Mouse (Mus musculus) hindbrain, embryonic 10.5 days (tissue): ENCODE measurements around the gene Xylt1. TPM values are rescaled to one million over a fixed set of nuclear protein-coding genes. Genes with fewer than 3 reads are reported as not detected.

ENCODE experiments used
- DNase-seq: peaks from one replicate; pipeline ENCODE4 v3.0.0-alpha.2; 2017; ENCODE audit warnings: low spot score
- H3K27ac ChIP-seq: fragments of 300-500 bp; sonication (generic); 2 replicates; pipeline ENCODE4 v1.5.1; 2016; ENCODE audit warnings: mild to moderate bottlenecking, moderate library complexity
- H3K27me3 ChIP-seq: fragments of 300-500 bp; sonication (generic); 2 replicates; pipeline ENCODE4 v1.6.1; 2016; ENCODE audit warnings: mild to moderate bottlenecking; ENCODE audit not compliant: poor library complexity, insufficient read depth, severe bottlenecking
- H3K36me3 ChIP-seq: fragments of 300-500 bp; sonication (generic); 2 replicates; pipeline ENCODE4 v1.6.1; 2016; ENCODE audit warnings: mild to moderate bottlenecking, moderate library complexity
- H3K4me1 ChIP-seq: fragments of 300-500 bp; sonication (generic); replicated peaks from 2 replicates; pipeline ENCODE4 v1.6.1; 2016; ENCODE audit warnings: mild to moderate bottlenecking
- H3K4me3 ChIP-seq: fragments of 300-500 bp; sonication (generic); 2 replicates; pipeline ENCODE4 v1.5.1; 2016; ENCODE audit warnings: mild to moderate bottlenecking, moderate library complexity
- H3K9me3 ChIP-seq: fragments of 300-500 bp; sonication (generic); 2 replicates; pipeline ENCODE4 v1.6.1; 2016; ENCODE audit warnings: mild to moderate bottlenecking, moderate library complexity
- WGBS: fragments of 180-500 bp; shearing (Covaris S2); methylation state at CpG from one replicate; pipeline ENCODE4 v1.1.7; 2016; 5-methylcytosine and 5-hydroxymethylcytosine counted together
- polyA plus RNA-seq: library from polyadenylated mRNA; unstranded; fragments of >200 nt; fragmentation: Nextera tagmentation; extraction: Ambion mirVana; gene quantifications from 2 replicates; pipeline ENCODE4 v1.2.1, GENCODE M21; 2016

The Xylt1 gene
- polyA plus RNA-seq, 1 experiment from 2014 or later: 1.4 TPM

DNA sequence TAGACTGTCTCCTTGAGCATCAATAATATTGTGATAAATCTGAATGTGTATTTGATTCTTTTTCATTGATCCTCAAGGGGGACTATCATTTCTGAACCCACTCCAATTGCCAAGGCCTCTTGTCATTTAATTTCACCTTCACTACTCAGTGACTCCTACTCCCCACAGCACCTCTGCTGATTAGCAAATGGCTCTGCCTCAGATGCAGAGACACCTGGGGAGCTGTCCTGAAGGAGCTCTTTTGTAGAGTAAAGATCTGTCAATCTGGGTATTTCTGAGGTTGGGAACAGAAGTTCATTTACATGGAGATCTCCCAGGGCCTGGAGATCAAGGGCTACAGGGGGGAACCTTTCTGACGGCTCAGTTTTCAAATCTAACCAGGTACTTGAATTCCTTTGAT, 98.2 kb downstream of the Xylt1 start:
- Histone ChIP-seq H3K27me3 (peaks cover 15% of the 10 kb centered on the region; the same call in 1 of the 2 replicates), H3K9me3 (no peaks in the 10 kb centered on the region), H3K4me3 (no peak overlapping the region), H3K4me1 (peaks cover 24% of the 10 kb centered on the region), H3K36me3 (no peaks in the 10 kb centered on the region), H3K27ac (no peak overlapping the region)
- DNase-seq: no peak
- 22% methylated on average over 1 of the region's 1 CpGs for WGBS

DNA sequence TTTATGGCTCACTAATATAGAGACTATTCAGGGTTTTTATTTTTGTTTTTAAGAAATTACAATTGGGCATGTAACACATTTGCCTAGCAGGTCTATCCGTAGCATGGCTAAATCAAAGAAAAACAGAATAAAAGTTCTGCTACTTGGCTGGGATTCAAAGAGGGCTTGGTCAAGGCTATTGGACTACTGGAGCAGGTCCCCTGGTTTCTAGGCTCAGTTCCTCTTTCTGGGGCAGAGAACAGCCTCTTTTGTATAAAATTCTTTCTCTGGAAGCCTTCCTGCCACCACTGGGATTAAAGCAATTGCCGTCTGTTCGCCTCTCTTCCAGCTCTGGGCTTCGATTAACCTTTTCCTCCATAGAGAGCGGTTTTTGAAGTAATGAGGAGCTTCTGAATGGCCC, 100.1 kb downstream of the Xylt1 start:
- Histone ChIP-seq H3K36me3 (no peaks in the 10 kb centered on the region), H3K9me3 (no peaks in the 10 kb centered on the region), H3K27me3 (peaks cover 12% of the 10 kb centered on the region; the same call in 1 of the 2 replicates), H3K4me3 (no peak overlapping the region), H3K4me1 (peaks cover 13% of the 10 kb centered on the region), H3K27ac (no peak overlapping the region)
- 88% methylated on average over 5 of the region's 5 CpGs for WGBS
- DNase-seq: no peak

DNA sequence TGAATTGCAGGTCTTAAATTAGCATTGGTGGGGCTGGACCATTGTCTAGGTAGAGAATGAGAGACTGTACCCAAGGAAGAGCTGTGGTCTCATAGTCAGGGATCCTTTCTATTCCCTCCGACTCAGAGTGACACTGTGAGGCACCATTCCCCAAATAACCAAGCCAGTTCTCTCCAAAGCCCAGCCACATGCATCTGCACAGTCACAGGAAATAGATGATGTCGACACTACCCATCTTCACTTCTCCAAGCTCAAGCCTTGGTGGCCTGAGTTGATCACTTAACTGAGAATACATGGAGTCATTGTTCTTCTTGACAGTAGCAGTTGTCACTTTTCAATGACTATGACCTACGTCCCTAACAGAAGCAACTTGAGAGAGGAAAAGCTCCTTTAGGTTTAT, 100.6 kb downstream of the Xylt1 start:
- H3K27ac ChIP-seq: no peak overlapping the region
- H3K4me1 ChIP-seq: peaks cover 13% of the 10 kb centered on the region
- H3K9me3 ChIP-seq: no peaks in the 10 kb centered on the region
- no peaks in the 10 kb centered on the region for H3K36me3 ChIP-seq
- no peak overlapping the region for H3K4me3 ChIP-seq
- no peak for DNase-seq
- H3K27me3 ChIP-seq: 0 out of 2 replicates have a peak, but pooled peaks cover 6% of the 10 kb centered on the region
- WGBS: 91% methylated on average over 3 of the region's 3 CpGs

DNA sequence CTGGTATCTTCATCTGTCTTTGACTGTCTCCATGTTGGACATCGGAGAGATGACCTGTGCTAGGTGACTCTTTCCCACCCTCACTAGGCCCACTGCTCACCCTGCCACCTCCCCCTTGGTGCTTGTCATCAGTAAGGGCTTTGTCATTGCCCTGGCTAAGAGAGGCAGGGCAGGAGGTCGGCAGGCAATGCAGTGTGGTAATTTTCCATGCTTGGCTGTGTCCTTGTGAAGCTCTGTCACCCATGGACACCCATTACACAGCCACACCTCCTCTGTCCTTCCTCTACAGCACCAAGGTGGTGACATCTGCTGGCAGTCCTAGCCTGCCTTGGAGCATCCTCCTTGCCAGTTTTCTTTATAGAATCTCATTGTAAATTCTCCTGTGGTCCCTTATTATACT, 101.9 kb downstream of the Xylt1 start:
- Histone ChIP-seq H3K27ac (no peak overlapping the region), H3K36me3 (no peaks in the 10 kb centered on the region), H3K27me3 (no peaks in the 10 kb centered on the region), H3K9me3 (no peaks in the 10 kb centered on the region), H3K4me3 (no peak overlapping the region), H3K4me1 (peaks cover 13% of the 10 kb centered on the region)
- DNase-seq: no peak
- 71% methylated on average over 2 of the region's 2 CpGs for WGBS

DNA sequence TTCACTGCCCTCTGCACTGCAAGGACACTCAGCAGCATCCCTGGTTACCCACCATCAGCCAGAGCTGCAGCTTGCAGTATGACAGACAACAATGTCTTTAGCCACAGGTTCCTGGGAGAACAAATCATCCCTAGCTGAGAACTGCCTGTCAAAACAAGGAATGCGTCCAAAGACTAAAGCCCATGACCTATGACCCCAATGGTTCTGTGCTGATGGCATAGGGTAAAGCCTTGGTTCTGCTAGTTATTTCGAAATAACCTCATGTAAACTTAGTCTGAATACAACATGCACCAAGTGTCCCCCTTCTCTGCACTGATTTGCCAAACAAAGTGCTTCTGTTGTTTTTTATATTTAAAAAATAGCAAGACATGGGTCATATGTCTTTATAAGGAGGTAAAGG, 103.8 kb downstream of the Xylt1 start:
- Histone ChIP-seq H3K4me1 (peaks cover 10% of the 10 kb centered on the region), H3K27ac (no peak overlapping the region), H3K9me3 (no peaks in the 10 kb centered on the region), H3K27me3 (no peaks in the 10 kb centered on the region), H3K4me3 (no peak overlapping the region), H3K36me3 (no peaks in the 10 kb centered on the region)
- no peak for DNase-seq
- WGBS: 52% methylated on average over 2 of the region's 2 CpGs

DNA sequence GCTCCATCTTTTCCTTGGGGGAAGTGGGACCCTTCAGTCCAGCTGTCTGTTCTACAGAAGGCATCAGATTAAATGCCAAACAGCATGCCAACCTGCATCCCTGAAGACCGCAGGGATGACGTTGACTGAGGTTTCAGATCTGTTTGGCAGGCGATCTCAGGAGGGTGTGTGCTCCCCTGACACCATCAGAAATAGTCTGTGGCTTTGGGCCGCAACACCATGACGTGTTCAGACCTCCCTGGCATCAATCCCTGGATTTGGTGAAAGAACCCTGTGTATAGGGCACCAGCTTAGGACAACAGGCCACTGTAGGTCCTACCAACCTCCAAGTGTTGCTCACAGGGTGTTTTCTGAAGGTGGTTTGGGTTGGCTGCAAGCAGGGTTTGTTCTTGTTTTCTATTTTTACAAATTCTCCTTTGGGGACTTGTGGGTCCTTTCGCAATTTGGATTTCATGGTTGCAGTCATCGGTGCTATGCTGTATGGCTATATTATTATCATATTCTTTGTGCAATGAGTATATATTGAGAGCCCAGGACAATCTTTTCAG, 104.3 kb downstream of the Xylt1 start:
- WGBS: 88% methylated on average over 7 of the region's 7 CpGs
- no peaks in the 10 kb centered on the region for H3K9me3 ChIP-seq
- no peaks in the 10 kb centered on the region for H3K27me3 ChIP-seq
- no peak for DNase-seq
- no peak overlapping the region for H3K27ac ChIP-seq
- peaks cover 10% of the 10 kb centered on the region for H3K4me1 ChIP-seq
- H3K36me3 ChIP-seq: no peaks in the 10 kb centered on the region
- no peak overlapping the region for H3K4me3 ChIP-seq

DNA sequence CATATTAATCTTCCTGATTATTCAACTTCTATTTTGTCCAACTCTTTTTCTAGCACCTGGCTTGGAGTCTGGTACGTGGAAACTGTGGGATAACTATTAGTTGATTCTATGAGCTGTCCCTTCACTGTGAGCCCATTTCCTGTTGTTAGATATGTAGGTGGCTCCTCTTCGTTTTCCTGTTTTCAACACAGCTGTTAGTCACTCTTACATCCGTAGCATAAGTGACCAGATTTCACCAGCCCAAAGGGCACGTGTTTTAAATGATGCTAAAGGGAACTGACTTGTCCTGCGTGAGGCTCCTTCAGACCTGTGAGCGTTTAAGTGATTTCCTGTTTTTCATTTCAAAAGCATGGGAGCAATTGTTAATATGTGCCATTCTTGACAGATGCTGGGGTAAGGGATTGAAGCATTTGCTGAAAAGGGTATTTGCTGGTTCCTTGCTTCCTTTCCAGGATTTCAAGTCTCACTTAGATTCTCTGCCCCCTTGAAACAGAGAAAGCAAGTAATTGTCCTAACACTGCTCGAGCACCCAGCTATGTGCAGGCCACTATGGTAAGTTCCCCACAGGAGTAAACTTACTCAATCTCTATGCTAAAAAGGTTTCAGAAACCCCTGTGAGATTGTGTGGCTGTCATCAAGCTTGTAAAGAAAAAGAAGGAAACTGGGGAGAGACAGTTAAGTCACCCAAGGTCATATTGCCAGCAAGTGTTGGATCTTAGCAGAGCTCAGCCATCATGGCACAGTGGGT, 105.8 kb downstream of the Xylt1 start:
- H3K4me1 ChIP-seq: peaks cover 21% of the 10 kb centered on the region
- no peak overlapping the region for H3K4me3 ChIP-seq
- H3K27ac ChIP-seq: no peak overlapping the region
- DNase-seq: no peak
- no peaks in the 10 kb centered on the region for H3K27me3 ChIP-seq
- WGBS: 82% methylated on average over 7 of the region's 7 CpGs
- H3K36me3 ChIP-seq: no peaks in the 10 kb centered on the region
- no peaks in the 10 kb centered on the region for H3K9me3 ChIP-seq

DNA sequence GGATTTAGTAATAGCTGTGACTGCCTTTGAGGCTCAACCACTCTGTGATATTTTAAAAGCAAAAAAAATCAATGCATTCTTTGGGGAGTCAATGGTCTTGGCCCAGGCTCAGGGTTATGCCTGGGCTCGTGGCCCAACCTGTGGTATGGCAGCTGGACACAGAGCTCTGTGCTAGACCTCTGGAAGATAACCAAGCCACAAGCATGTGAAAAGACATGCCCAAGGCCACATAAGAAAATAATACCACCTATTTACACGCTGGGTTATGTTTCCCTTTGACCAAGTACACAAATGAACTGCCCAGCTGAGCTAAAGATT, 106.4 kb downstream of the Xylt1 start:
- Histone ChIP-seq H3K27ac (no peak overlapping the region), H3K27me3 (no peaks in the 10 kb centered on the region), H3K36me3 (no peaks in the 10 kb centered on the region), H3K4me3 (no peak overlapping the region), H3K4me1 (peaks cover 21% of the 10 kb centered on the region), H3K9me3 (no peaks in the 10 kb centered on the region)
- no peak for DNase-seq
- WGBS: 87% methylated on average over 2 of the region's 2 CpGs

DNA sequence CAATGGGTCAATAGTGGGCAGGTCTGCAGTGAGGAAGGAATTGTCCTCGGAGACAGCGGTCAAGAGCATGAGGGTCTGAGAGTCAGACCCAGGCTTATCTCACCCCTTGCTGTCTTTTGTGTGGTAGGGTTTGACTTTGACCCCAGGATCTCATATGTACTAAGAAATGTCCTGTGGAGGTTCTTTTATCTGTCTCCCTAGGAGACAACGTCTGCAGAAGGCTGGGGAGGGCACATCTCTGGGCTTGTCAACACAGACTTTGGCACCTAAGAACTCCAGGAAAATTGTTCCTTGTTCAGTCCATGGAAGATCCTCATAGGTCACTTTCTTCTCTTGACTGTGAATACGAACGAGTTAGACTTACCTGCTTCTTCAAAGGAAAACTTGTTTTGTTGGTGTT, 109.2 kb downstream of the Xylt1 start:
- 66% methylated on average over 5 of the region's 5 CpGs for WGBS
- no peak for DNase-seq
- no peaks in the 10 kb centered on the region for H3K36me3 ChIP-seq
- H3K27me3 ChIP-seq: no peaks in the 10 kb centered on the region
- no peaks in the 10 kb centered on the region for H3K9me3 ChIP-seq
- peaks cover 19% of the 10 kb centered on the region for H3K4me1 ChIP-seq
- no peak overlapping the region for H3K27ac ChIP-seq
- H3K4me3 ChIP-seq: no peak overlapping the region

DNA sequence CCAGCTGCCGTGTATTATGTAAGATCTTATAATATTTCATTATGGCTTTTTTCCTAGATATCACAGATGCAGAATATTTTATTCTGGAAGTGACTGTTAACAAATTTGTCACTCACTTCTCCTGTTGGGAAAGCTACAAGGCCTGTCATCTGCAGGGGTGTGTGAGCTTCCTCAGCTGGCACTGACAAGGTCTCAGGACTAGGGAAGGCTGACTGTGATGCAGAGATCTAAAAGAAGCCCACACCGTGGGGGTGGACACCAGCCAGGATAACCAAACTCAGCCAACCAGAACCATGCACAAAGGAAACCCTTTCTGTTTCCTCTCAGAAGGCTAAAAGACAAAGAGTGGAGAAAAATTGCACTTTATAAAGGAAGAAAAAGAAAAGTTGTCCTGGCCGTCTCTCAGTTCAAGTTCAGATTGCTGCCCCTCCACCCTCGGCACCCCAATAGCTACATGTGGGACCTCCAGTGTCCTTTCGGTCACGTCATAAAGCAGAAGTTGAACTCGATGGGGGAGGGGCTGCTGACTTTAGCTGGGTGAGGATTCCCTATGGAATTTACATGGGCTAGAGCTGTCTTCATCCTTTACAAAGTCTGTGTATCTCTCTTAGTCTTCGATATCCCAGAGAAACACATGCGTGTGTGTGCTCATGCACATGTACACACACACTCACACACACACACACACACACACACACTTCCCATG, 109.9 kb downstream of the Xylt1 start:
- Histone ChIP-seq H3K27ac (no peak overlapping the region), H3K4me3 (no peak overlapping the region), H3K9me3 (no peaks in the 10 kb centered on the region), H3K27me3 (no peaks in the 10 kb centered on the region), H3K36me3 (no peaks in the 10 kb centered on the region), H3K4me1 (peaks cover 21% of the 10 kb centered on the region)
- 63% methylated on average over 9 of the region's 9 CpGs for WGBS
- DNase-seq: no peak

DNA sequence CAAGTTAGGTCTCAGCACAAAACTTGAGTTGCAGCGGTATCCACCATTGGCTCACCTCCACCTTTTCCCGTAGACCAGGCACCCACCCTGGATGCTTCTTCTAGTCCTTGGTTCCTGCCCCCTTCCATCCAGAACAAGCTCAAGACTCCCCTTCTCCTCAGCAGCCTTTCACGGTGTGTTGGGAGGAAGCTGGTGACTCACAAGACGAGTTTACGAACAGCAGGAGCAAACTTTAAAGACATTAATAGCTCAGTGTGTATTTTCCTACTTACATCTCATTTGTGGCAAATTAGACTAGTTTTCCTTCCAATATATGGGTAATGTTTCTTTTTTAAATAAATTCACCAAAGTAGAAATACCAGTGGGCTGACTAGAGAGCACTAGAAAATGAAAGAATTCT, 110.7 kb downstream of the Xylt1 start:
- no peak overlapping the region for H3K27ac ChIP-seq
- 83% methylated on average over 5 of the region's 5 CpGs for WGBS
- no peak for DNase-seq
- no peaks in the 10 kb centered on the region for H3K36me3 ChIP-seq
- H3K27me3 ChIP-seq: no peaks in the 10 kb centered on the region
- no peaks in the 10 kb centered on the region for H3K9me3 ChIP-seq
- peaks cover 21% of the 10 kb centered on the region for H3K4me1 ChIP-seq
- H3K4me3 ChIP-seq: no peak overlapping the region

DNA sequence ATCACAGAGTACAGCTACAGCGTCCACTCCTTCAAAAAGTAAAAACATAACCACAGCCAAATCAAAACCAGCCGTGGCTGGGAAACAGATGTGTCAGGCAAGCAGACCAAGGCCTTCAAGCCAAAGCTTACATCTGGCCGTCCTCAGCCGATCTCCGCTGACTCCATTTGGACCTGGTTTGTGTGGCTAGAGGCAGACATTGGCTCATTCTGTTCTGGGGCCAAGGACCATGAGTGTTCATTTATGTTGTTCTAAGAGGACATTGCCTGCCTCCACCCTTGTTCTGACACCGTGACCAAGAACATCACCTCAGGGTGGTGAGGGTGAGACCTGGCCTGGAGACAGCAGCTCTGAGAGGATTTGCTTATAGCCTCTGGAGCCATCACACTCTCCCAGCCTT, 113.4 kb downstream of the Xylt1 start:
- 0 out of 2 replicates have a peak overlapping the region, but pooled peaks have one; percentile 23 for H3K27ac ChIP-seq
- H3K36me3 ChIP-seq: no peaks in the 10 kb centered on the region
- H3K4me1 ChIP-seq: peaks cover 21% of the 10 kb centered on the region
- H3K9me3 ChIP-seq: no peaks in the 10 kb centered on the region
- WGBS: 84% methylated on average over 6 of the region's 6 CpGs
- DNase-seq: no peak
- H3K27me3 ChIP-seq: no peaks in the 10 kb centered on the region
- H3K4me3 ChIP-seq: no peak overlapping the region

DNA sequence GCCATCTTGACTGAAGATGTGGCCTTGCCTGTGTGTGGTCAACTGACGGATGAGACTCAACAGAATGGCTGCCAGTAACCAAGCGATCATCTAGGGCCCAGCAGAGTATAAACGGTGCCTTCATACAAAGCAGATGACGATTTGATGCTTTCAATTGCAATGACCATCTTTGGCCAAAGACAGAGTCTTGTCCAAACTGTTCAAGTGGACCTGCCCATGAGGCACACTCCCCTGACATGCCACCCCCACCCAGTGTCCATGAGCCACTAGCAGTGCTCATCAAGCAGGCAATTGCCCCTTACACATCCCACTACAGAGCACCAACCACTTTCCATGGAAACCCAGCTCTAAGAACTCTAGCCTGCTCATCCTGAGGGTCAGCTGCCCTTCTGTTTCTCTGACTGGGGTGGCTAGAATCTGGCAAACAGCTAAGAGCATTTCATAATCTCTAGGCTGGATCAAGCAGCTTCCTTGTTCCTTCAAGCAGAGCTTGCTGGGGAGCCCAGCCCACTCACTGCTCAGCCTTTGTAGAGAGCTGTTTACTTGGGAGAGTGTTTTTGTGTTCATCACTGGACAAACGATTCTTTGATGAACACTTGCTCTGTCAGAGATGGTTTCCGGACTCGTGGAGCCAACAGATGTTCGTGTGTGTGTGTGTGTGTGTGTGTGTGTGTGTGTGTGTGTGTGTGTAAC, 114.0 kb downstream of the Xylt1 start:
- Histone ChIP-seq H3K36me3 (no peaks in the 10 kb centered on the region), H3K27ac (0 out of 2 replicates have a peak overlapping the region, but pooled peaks have one; percentile 23), H3K4me3 (no peak overlapping the region), H3K27me3 (no peaks in the 10 kb centered on the region), H3K9me3 (no peaks in the 10 kb centered on the region), H3K4me1 (peaks cover 21% of the 10 kb centered on the region)
- 85% methylated on average over 8 of the region's 8 CpGs for WGBS
- no peak for DNase-seq
